Mouse (Mus musculus) neutrophil, adult 5-6 weeks (primary cell): ENCODE measurements around the gene Mslnl. TPM values are rescaled to one million over a fixed set of nuclear protein-coding genes. Genes with fewer than 3 reads are reported as not detected.

Experiments
- total RNA-seq: library from RNA; stranded (forward); fragments of 200-1000 nt; gene quantifications from 2 replicates; pipeline ENCODE4 v1.2.3, GENCODE M21; 2017

Gene Mslnl
- total RNA-seq, 1 experiment from 2014 or later = not detected

Other genes with a start within 250 kb of the Mslnl start
- not detected in 2 replicates for gene Sstr5, start 238.8 kb upstream of the Mslnl start, total RNA-seq
- not detected in 2 replicates for gene Sox8, start 165.4 kb upstream of the Mslnl start, total RNA-seq
- gene Lmf1, start 157.0 kb upstream of the Mslnl start, total RNA-seq = 10.9 and 11.8 TPM in 2 replicates
- gene Gng13, start 18.9 kb upstream of the Mslnl start, total RNA-seq = not detected in 2 replicates
- 1.5 and 2.3 TPM in 2 replicates for gene Chtf18, start 8.6 kb upstream of the Mslnl start, total RNA-seq
- gene Rpusd1, start 8.4 kb upstream of the Mslnl start, total RNA-seq = 1.7 and 2.2 TPM in 2 replicates
- 1.6 TPM in 1 of 2 replicates, not detected in the other for gene Msln, start 18.3 kb downstream of the Mslnl start, total RNA-seq
- 36.2 and 41.3 TPM in 2 replicates for gene Narfl, start 37.7 kb downstream of the Mslnl start, total RNA-seq
- gene Haghl, start 49.6 kb downstream of the Mslnl start, total RNA-seq = 21.5 and 24.7 TPM in 2 replicates
- gene Ccdc78, start 50.5 kb downstream of the Mslnl start, total RNA-seq = 0.25 TPM in 1 of 2 replicates, not detected in the other
- gene Fam173a, start 56.9 kb downstream of the Mslnl start, total RNA-seq = 23.6 and 33.3 TPM in 2 replicates
- gene AC134908.4, start 59.6 kb downstream of the Mslnl start, total RNA-seq = not detected in 2 replicates
- gene Metrn, start 61.1 kb downstream of the Mslnl start, total RNA-seq = 3.5 and 4.4 TPM in 2 replicates
- not detected in 2 replicates for gene Fbxl16, start 73.0 kb downstream of the Mslnl start, total RNA-seq
- gene Wdr24, start 87.6 kb downstream of the Mslnl start, total RNA-seq = 12.9 and 13.4 TPM in 2 replicates
- gene Jmjd8, start 92.8 kb downstream of the Mslnl start, total RNA-seq = 10.9 and 11.0 TPM in 2 replicates
- 74.8 and 79.7 TPM in 2 replicates for gene Stub1, start 97.4 kb downstream of the Mslnl start, total RNA-seq
- 1.5 TPM in 1 of 2 replicates, not detected in the other for gene Rhbdl1, start 101.3 kb downstream of the Mslnl start, total RNA-seq
- 3.4 and 5.6 TPM in 2 replicates for gene Gm20683, start 105.7 kb downstream of the Mslnl start, total RNA-seq
- gene Rhot2, start 108.8 kb downstream of the Mslnl start, total RNA-seq = 34.6 and 37.0 TPM in 2 replicates
- gene Wdr90, start 125.5 kb downstream of the Mslnl start, total RNA-seq = 7.4 and 8.4 TPM in 2 replicates
- 1.2 TPM in 1 of 2 replicates, not detected in the other for gene Mcrip2, start 132.7 kb downstream of the Mslnl start, total RNA-seq
- 5.8 and 7.1 TPM in 2 replicates for gene Mettl26, start 139.0 kb downstream of the Mslnl start, total RNA-seq
- 2.0 and 3.0 TPM in 2 replicates for gene Wfikkn1, start 144.8 kb downstream of the Mslnl start, total RNA-seq
- 6.5 and 7.8 TPM in 2 replicates for gene Rab40c, start 183.7 kb downstream of the Mslnl start, total RNA-seq
- gene Pigq, start 208.9 kb downstream of the Mslnl start, total RNA-seq = 23.3 and 28.6 TPM in 2 replicates
- not detected in 2 replicates for gene Nhlrc4, start 208.9 kb downstream of the Mslnl start, total RNA-seq
- not detected in 2 replicates for gene A930017K11Rik, start 216.5 kb downstream of the Mslnl start, total RNA-seq
- 9.2 and 10.2 TPM in 2 replicates for gene Capn15, start 249.8 kb downstream of the Mslnl start, total RNA-seq